Mouse (Mus musculus) myocyte (in vitro differentiated cells): ENCODE results near the gene Olfr99.

ENCODE experiments used
- E2F4 ChIP-seq: IDR thresholded peaks from one replicate; pipeline ENCODE4 v1.6.1; 2011; ENCODE audit warnings: mild to moderate bottlenecking, control low read depth, moderate library complexity; ENCODE audit not compliant: insufficient read depth
- POLR2A ChIP-seq: IDR thresholded peaks from one replicate; pipeline ENCODE4 v1.6.1; 2011; ENCODE audit warnings: low read depth, mild to moderate bottlenecking, control low read depth, moderate library complexity; ENCODE audit not compliant: insufficient read length
- POLR2AphosphoS2 ChIP-seq: IDR thresholded peaks from one replicate; pipeline ENCODE4 v1.6.1; 2011; ENCODE audit warnings: low read depth, control low read depth; ENCODE audit not compliant: insufficient read length

GRCm38 (mm10) chr17:37270058-37270701, 13.1 kb downstream of the Olfr99 start, which contains the start of gene H2-M3:
- TF ChIP-seq POLR2A, result no peak
- no peak for TF ChIP-seq E2F4
- no peak for TF ChIP-seq POLR2AphosphoS2
